Mouse (Mus musculus): ENCODE measurements around the gene Cutc. TPM values are rescaled to one million over a fixed set of nuclear protein-coding genes. Genes with fewer than 3 reads are reported as not detected.
A peak's percentile ranks its signal among the peaks of the same experiment; 100 is the strongest.

The Cutc gene
- total RNA-seq, 2 experiments from 2014 or later, result 15.1 to 16.3 TPM

- intact Hi-C loops (cut with DNase I), result loop anchor here (5.0 to 10.0 kb wide), 2 partner anchors 218 to 325 kb away; no protein-coding TSS in a partner anchor
- DNase-seq, result no peak
These were observed 2.8 kb upstream of the Cutc start for GRCm38 (mm10) chr19:43750008-43750407.

GRCm38 (mm10) chr19:43753226-43753835, 535 bp downstream of the Cutc start:
- intact Hi-C loops (cut with DNase I), result loop anchor here (2.0 to 10.0 kb wide), 3 partner anchors 79 to 321 kb away; partner anchors contain the start of gene Slc25a28
- DNase-seq, result peak; percentile 90 to 92

DNA sequence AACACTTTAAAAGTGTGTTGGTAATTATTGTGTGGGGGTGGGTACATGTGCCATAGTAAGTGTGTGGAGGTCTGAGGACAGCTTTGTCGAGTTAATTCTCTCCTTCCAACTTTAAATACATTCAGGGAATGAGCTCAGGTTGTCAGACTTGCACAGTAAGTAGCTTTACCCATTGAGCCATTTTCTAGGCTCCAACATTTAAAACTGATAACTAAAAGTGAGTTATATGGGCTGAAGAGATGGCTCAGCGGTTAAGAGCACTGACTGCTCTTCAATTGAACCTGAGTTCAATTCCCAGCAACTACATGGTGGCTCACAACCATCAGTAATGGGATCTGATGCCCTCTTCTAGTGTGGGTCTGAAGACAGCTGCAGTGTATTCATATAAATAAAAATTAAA, 1.4 kb downstream of the Cutc start:
- DNase-seq, result no peak
- intact Hi-C loops (cut with DNase I), result loop anchor here (5.0 to 10.0 kb wide), 2 partner anchors 222 to 321 kb away; no protein-coding TSS in a partner anchor

DNA sequence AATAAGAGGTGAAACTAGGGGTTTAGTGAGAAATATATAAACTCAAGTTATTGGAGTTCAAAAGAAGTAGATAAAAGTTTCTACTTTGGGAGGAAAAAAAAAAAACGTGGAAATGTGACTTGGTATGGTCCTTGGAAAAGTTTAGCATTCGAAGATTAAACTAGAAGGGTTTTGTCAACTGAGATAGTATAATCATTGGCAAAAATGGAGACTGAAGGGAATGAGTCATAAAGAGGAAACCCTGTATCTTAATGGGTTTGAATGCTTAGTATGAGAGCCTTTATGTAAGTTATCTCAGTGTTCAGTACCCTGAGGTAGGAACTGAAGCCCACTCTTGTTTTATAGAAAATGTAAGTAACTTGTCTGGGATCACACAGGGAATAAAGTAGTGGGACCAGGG, 2.1 kb downstream of the Cutc start:
- DNase-seq, result no peak
- intact Hi-C loops (cut with DNase I), result loop anchor here (5.0 to 10.0 kb wide), 3 partner anchors 123 to 320 kb away; no protein-coding TSS in a partner anchor

DNA sequence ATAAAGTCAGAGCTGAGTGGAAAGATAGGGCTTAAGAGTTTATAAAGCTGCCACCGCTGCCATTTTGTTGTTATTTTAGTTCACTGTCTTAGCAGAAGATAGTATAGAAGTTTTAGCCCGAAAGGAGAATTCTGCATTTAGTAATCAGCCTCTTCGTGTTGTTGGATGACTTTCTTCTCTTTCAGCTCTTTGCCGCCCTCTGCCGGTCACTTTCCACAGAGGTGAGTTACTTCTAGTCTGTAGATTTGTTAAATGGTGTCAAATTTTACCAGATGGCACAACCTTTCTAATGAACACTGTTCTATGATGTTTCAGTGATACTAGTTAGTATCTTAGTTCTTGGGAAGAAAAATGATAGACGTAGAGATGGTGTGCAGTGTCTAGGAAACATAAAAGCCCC, 7.7 kb downstream of the Cutc start:
- DNase-seq, result peak; percentile 68 to 84
- intact Hi-C loops (cut with DNase I), result no loop called here

DNA sequence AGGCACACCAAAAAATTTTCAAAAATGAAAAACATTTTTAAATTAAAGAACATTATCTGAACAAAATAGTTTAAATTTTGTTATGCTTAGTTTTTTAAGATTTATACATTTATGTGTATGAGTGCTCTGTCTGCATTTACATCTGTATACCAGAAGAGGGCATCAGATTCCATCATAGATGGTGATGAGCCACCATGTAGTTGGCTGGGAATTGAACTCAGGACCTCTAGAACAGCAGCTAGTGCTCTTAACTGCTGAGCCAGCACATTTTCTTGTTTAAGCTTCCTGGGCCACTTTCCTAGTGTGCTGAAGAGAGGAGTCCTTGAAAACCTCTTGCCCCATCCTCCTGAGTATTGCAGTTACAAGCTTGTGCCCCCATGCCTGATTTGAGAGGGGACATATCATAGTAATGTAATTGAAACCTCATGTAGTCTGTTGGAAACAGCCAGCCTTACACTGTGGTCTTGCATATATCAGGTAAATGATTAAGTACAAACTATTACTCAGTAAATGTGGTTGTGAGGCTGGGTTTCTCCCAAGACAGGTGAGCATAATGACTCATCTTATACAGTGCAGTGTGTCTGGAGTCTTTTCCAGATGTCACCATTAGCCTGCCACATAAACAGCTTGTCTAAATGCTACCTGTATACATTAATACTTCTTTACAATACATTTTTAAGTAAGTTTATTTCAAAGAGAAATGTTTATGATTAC, 8.9 kb downstream of the Cutc start:
- DNase-seq, result no peak
- intact Hi-C loops (cut with DNase I), result no loop called here

DNA sequence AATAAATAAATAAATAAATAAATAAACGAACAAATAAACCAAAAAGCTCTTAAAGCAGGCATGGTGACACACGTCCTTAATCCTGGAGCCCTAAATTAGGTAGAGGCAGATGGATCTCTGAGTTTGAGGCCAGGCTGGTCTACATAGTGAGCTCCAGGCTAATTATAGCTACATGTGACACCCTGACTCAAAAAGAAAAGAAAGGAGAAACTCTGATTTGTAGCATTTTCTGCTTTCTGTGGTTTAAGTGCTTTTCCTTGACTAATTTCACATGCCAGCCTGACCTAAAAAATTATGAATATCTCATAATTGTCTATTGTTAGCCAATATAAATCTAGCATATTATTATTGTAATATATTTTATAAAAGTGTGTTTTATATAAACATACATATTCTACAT, 9.6 kb downstream of the Cutc start:
- intact Hi-C loops (cut with DNase I), result no loop called here

DNA sequence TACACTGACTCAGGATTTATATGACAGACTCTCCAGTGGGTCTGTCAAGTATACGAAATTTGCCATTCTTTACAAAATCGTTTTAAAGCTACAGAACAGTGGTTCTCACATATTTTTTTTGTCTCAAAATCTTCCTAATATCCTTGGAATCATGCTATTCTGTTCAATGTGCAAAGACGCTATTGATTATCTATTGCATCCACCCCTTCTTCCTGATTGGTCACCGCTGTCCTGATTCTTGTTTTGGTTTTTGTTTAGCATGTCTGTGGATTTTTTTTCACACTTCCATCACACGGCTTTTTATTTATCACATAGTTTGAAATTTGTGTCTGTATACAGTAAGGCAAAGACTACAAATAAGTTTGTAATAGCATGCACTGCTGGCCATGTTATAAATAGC, 13.7 kb downstream of the Cutc start:
- DNase-seq, result no peak
- intact Hi-C loops (cut with DNase I), result no loop called here

More for the DNA sequence above, 9.6 kb downstream of the Cutc start:
- DNase-seq, result no peak

DNA sequence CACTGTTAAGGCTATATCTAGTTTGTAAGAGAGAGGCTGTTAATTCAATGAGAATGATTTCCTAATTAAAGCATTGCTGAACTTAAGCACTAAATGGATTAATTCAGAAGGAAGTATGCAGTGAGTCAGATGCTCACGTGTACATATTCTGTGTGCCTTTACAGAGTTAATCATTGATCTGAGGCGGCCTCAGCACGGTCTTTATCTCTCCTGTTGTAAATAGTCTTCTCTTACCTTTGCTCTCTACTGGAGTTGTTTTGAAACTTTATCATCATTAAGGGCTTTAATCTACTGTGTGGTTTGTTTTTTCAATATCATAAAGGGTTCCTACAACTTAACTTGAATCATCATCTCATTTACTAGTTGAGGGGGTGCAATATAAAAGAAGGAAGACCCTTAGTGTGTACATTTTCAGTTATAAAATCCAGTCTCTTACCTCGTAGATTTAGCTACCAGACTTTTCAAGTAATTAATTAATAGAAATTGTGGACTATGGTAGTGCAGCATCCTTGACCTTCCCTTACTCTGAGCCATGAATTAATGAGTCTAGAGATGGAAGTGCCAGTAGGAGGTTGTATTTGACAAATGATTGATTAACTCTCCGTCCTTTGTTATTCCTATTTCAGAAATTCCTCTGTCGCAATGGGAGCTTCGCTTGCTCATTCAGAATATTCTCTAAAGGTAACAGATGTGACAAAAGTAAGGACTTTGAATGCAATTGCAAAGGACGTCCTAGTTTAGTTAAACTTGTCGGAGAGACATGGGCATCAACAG, 14.9 kb downstream of the Cutc start:
- intact Hi-C loops (cut with DNase I), result no loop called here
- no peak for DNase-seq

DNA sequence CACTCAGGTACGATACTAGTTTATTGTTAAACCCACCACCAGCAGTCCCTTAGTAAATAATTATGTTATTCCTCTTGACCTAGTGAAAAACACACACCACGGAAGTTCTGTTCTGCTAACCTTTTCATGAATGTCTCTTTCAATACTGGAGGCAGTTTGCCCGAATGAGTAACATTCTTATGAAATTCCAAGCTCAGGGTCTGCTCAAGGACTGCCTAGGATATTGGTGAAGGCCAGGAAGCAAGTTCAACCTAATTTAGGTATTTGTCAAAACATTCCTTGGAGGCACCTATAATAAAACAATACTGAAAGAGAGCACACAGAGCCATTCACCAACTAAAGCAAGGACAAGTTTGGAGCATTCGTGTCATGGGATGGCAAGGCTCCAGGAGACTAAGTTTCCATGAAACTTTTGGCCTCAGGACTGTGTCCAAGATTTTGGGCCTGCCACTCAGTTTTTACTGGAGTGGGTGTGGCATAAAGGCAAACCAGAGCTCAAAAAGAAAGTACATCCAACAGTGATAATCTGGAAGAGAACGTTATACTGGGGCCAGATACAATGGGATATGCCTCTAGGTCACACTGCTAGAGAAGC, 16.7 kb downstream of the Cutc start:
- DNase-seq, result no peak
- intact Hi-C loops (cut with DNase I), result no loop called here

GRCm38 (mm10) chr19:43770584-43770983, 17.8 kb downstream of the Cutc start:
- no peak for DNase-seq
- intact Hi-C loops (cut with DNase I), result no loop called here

- intact Hi-C loops (cut with DNase I), result no loop called here
- DNase-seq, result no peak
These were observed 18.7 kb downstream of the Cutc start for GRCm38 (mm10) chr19:43771499-43771969.

DNA sequence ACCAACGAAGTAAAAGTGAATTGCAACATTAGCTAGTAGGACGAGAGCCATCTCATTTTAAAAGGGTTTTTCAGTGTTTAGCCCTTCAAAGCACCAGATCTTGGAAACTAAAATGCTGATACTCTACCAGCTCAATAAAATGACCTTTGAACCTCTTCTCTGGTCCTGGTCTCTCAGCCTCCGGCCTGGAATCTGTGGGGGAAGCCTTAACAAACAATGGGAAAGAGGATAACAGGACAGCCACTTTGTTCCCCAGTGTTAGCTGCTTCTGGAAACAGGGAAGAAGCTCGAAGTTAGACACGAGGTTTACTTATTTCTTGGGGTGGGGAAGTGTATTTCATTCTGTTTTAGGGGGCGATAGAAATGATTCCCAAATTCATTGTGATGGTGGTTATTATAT, 19.5 kb downstream of the Cutc start:
- intact Hi-C loops (cut with DNase I), result no loop called here
- no peak for DNase-seq

GRCm38 (mm10) chr19:43775433-43775832, 22.6 kb downstream of the Cutc start:
- no peak for DNase-seq
- intact Hi-C loops (cut with DNase I), result no loop called here

GRCm38 (mm10) chr19:43776561-43776960, 23.8 kb downstream of the Cutc start:
- intact Hi-C loops (cut with DNase I), result no loop called here
- no peak for DNase-seq

- intact Hi-C loops (cut with DNase I), result no loop called here
- DNase-seq, result no peak
These were observed 24.5 kb downstream of the Cutc start for GRCm38 (mm10) chr19:43777308-43777707.

DNA sequence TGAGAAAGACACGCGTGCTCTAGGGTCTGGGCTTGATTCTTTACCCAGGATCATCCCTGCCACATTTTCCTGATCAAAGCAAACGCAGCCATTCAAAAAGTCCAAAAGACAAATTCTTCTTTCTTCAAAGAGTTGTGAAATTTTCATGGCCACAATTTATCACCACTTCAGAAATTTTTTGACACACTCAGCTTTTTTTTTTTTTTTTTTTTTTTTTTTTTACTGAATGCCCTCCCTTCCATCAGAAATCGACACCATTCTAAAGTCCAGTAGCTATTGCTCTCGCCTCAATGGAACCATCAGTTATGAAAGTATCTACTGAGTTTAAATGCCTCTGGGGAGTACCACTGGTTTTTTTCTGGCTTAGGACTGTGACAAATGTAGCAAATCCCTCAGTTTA, 27.6 kb downstream of the Cutc start:
- intact Hi-C loops (cut with DNase I), result no loop called here
- no peak for DNase-seq

- intact Hi-C loops (cut with DNase I), result no loop called here
These were observed 29.2 kb downstream of the Cutc start, which contains the start of gene Abcc2 for GRCm38 (mm10) chr19:43781980-43782379. Abcc2 (plus strand) TSS chr19:43782192.

GRCm38 (mm10) chr19:43784761-43785160, 32.0 kb downstream of the Cutc start:
- intact Hi-C loops (cut with DNase I), result no loop called here
- no peak for DNase-seq

More at GRCm38 (mm10) chr19:43781980-43782379, 29.2 kb downstream of the Cutc start, which contains the start of gene Abcc2:
- no peak for DNase-seq

DNA sequence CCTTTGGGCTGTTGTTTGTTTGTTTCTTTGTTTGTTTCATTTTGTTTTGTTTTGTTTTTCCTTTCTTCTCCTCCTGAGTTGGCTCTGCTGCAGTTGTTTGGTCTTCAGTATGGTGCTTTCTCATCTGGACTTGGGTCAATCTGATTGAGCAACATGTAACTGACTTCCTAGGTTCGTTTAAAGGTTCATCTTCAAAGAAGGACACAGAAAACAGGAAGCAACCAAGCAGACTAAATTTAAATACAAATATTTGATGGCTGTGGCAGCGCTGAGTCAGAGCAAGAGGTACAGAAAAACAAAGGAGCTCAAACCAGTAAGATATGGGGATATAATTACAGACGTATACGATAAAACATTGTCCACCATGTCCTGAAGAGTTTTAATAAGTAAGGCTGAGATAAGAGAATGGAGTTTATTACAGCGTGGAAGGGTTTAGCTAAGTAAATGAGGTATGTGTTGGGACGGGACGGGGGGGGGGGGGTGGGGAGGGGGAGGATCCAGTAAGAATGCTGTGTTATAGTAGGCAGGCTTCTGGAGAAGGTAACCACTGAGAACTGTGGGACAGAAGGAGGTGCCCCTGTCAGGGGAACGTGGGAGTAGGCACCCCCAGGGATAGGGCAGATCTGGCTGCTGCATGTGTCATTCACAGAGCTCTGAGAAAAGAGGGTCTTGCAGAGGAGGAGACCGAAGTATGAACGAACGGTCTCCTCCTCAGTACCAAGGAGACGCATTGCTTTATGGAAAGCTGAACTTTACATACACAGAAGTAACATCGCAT, 33.6 kb downstream of the Cutc start:
- DNase-seq, result no peak
- intact Hi-C loops (cut with DNase I), result no loop called here

Measured in heart, postnatal 36 days (tissue).